Mouse (Mus musculus): ENCODE results near the gene Palm. TPM values are rescaled to one million over a fixed set of nuclear protein-coding genes. Genes with fewer than 3 reads are reported as not detected.

The Palm gene
- polyA plus RNA-seq, 1 experiment from 2014 or later, result 240 TPM

- peaks cover 74% of the 10 kb centered on the region for H3K4me1 ChIP-seq (replicated peaks)
- peak; percentile 25 for ATAC-seq (ENCODE audit: low FRiP score)
- H3K9me3 ChIP-seq, result no peaks in the 10 kb centered on the region
- peaks cover 31% of the 10 kb centered on the region for H3K36me3 ChIP-seq
- peak overlapping the region; percentile 95 for H3K4me2 ChIP-seq
- H3K4me3 ChIP-seq, result peak overlapping the region; percentile 100
- H3K27me3 ChIP-seq, result no peaks in the 10 kb centered on the region
- WGBS, result under 1% methylated on average over 73 of the region's 83 CpGs
- H3K9ac ChIP-seq, result peak overlapping the region; percentile 99
- peak overlapping the region; percentile 100 for H3K27ac ChIP-seq
Observed at GRCm38 (mm10) chr10:79854801-79855541, 61.6 kb downstream of the Palm start.

DNA sequence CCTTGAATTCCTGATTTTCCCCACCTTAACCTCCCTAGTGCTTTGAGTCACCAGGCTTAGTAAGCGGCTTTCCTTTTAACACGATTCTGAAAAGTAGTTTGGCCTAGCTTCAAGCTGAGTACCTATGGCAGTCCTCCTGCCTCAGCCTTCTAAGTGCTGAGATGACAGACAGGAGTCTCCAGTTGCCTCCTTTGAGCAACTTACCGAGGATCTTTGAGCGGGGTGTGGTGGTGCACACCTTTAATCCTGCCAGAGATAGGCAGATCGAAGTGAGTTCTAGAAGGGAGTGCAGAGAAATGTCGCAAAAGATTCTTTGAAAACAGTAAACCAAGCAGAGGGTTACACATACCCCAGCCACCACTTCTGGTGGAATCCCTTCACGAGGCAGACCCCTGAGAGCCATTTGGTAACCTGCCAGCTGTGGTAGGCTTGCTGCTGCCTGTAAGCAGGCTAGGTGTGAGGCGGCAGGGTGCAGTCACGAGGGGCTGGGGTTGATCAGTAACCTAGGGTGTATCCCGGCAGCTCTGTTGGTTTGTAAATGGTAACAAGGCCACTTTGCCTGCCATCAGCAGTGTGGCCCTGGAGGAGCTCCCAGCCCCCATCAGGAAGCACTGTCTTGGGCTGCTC is 62.3 kb downstream of the Palm start:
- peak overlapping the region; percentile 99 for H3K9ac ChIP-seq
- peaks cover 38% of the 10 kb centered on the region for H3K36me3 ChIP-seq
- H3K4me3 ChIP-seq, result peak overlapping the region; percentile 100
- H3K9me3 ChIP-seq, result no peaks in the 10 kb centered on the region
- H3K4me1 ChIP-seq (replicated peaks), result peaks cover 79% of the 10 kb centered on the region
- peak overlapping the region; percentile 95 for H3K4me2 ChIP-seq
- peak overlapping the region; percentile 100 for H3K27ac ChIP-seq
- 3% methylated on average over 10 of the region's 10 CpGs for WGBS
- H3K27me3 ChIP-seq, result no peaks in the 10 kb centered on the region
- ATAC-seq (ENCODE audit: low FRiP score), result no peak

- peak overlapping the region; percentile 95 for H3K4me2 ChIP-seq
- no peaks in the 10 kb centered on the region for H3K27me3 ChIP-seq
- no peaks in the 10 kb centered on the region for H3K9me3 ChIP-seq
- H3K9ac ChIP-seq, result peak overlapping the region; percentile 99
- peaks cover 78% of the 10 kb centered on the region for H3K4me1 ChIP-seq (replicated peaks)
- peaks cover 44% of the 10 kb centered on the region for H3K36me3 ChIP-seq
- peak overlapping the region; percentile 100 for H3K27ac ChIP-seq
- WGBS, result 54% methylated on average over 6 of the region's 6 CpGs
- H3K4me3 ChIP-seq, result peak overlapping the region; percentile 100
- ATAC-seq (ENCODE audit: low FRiP score), result no peak
Observed at GRCm38 (mm10) chr10:79856280-79856679, 62.9 kb downstream of the Palm start.

GRCm38 (mm10) chr10:79856704-79857451 is 63.5 kb downstream of the Palm start:
- Histone ChIP-seq H3K4me2 (peak overlapping the region; percentile 95), H3K9ac (peak overlapping the region; percentile 99), H3K27me3 (no peaks in the 10 kb centered on the region), H3K4me3 (peak overlapping the region; percentile 100), H3K9me3 (no peaks in the 10 kb centered on the region), H3K27ac (peak overlapping the region; percentile 100), H3K4me1 (replicated peaks) (peaks cover 74% of the 10 kb centered on the region), H3K36me3 (peaks cover 50% of the 10 kb centered on the region)
- WGBS, result 57% methylated on average over 7 of the region's 7 CpGs
- no peak for ATAC-seq (ENCODE audit: low FRiP score)

GRCm38 (mm10) chr10:79857452-79857811 is 64.1 kb downstream of the Palm start:
- Histone ChIP-seq H3K27me3 (no peaks in the 10 kb centered on the region), H3K27ac (peak overlapping the region; percentile 100), H3K4me1 (replicated peaks) (peaks cover 74% of the 10 kb centered on the region), H3K4me3 (peak overlapping the region; percentile 100), H3K9ac (peak overlapping the region; percentile 99), H3K36me3 (peaks cover 56% of the 10 kb centered on the region), H3K4me2 (peak overlapping the region; percentile 95), H3K9me3 (no peaks in the 10 kb centered on the region)
- 38% methylated on average over 4 of the region's 4 CpGs for WGBS
- ATAC-seq (ENCODE audit: low FRiP score), result no peak

DNA sequence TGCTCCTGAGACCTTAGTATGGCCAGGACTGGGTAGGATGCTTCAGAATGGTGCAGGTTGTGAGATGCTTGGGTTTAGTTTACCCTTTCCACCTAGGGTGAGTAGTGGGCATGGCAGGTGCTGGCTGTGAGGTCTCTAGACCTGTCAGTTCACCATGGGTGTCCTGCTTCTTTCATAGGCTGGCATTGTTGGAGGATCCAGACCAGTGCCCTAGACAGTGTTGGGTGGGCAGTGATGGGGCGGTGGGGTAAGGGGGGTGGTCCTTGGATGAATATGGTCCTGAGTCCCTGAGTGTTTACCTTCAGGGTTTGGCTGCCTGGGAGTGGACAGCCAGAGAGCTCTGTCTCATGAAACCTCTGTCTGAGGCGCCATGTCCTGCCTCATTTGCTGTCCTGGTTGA is 64.5 kb downstream of the Palm start:
- 77% methylated on average over 2 of the region's 2 CpGs for WGBS
- H3K4me2 ChIP-seq, result peak overlapping the region; percentile 95
- H3K4me1 ChIP-seq (replicated peaks), result peaks cover 70% of the 10 kb centered on the region
- peak overlapping the region; percentile 99 for H3K9ac ChIP-seq
- peak overlapping the region; percentile 100 for H3K4me3 ChIP-seq
- H3K36me3 ChIP-seq, result peaks cover 60% of the 10 kb centered on the region
- H3K27me3 ChIP-seq, result no peaks in the 10 kb centered on the region
- ATAC-seq (ENCODE audit: low FRiP score), result no peak
- H3K9me3 ChIP-seq, result no peaks in the 10 kb centered on the region
- H3K27ac ChIP-seq, result peak overlapping the region; percentile 100

DNA sequence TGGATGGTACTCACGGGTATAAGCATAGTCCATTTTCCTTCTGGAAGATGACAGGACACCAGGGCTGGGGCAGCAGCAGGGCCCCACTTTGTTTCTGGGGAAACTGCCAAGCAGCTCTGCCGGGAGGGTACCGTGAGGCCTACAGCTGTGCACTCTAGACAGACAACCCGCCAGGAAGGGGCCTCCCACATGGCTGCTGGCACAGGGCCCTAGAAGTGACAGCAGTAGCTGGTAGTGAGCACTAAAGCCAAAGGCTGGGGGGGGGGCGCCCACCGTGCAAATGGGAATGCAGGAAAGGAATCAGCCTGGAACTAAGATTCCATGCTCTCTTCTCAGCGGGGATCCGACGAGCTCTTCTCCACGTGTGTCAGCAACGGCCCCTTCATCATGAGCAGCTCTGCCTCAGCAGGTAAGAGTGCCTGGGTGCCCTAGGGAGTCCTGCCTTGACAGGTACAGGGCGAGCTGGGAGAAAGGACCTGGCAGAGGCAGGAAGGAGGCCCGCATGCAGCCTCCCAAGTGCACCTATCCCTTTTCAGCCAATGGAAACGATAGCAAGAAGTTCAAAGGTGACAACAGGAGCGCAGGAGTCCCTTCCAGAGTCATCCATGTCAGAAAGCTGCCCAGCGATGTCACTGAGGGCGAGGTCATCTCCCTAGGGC is 65.2 kb downstream of the Palm start:
- Histone ChIP-seq H3K4me2 (peak overlapping the region; percentile 95), H3K27ac (peak overlapping the region; percentile 100), H3K4me1 (replicated peaks) (peaks cover 64% of the 10 kb centered on the region), H3K27me3 (no peaks in the 10 kb centered on the region), H3K9ac (peak overlapping the region; percentile 99), H3K36me3 (peaks cover 67% of the 10 kb centered on the region), H3K9me3 (no peaks in the 10 kb centered on the region), H3K4me3 (peak overlapping the region; percentile 100; the same call in 1 of the 2 replicates)
- WGBS, result 46% methylated on average over 17 of the region's 17 CpGs
- ATAC-seq (ENCODE audit: low FRiP score), result no peak

GRCm38 (mm10) chr10:79859116-79859515 is 65.7 kb downstream of the Palm start:
- Histone ChIP-seq H3K4me2 (peak overlapping the region; percentile 95; the same call in 1 of the 2 replicates), H3K27ac (peak overlapping the region; percentile 100; the same call in 1 of the 2 replicates), H3K4me3 (no peak overlapping the region), H3K4me1 (replicated peaks) (peaks cover 64% of the 10 kb centered on the region), H3K9me3 (no peaks in the 10 kb centered on the region), H3K27me3 (no peaks in the 10 kb centered on the region), H3K9ac (peak overlapping the region; percentile 4; the same call in 1 of the 2 replicates), H3K36me3 (peaks cover 69% of the 10 kb centered on the region)
- ATAC-seq (ENCODE audit: low FRiP score), result no peak
- 82% methylated on average over 11 of the region's 11 CpGs for WGBS

GRCm38 (mm10) chr10:79860079-79860911 is 66.9 kb downstream of the Palm start:
- Histone ChIP-seq H3K4me2 (no peak overlapping the region), H3K4me1 (replicated peaks) (peaks cover 73% of the 10 kb centered on the region), H3K9ac (peak overlapping the region; percentile 24; the same call in 1 of the 2 replicates), H3K9me3 (no peaks in the 10 kb centered on the region), H3K27me3 (no peaks in the 10 kb centered on the region), H3K36me3 (peaks cover 81% of the 10 kb centered on the region), H3K4me3 (no peak overlapping the region), H3K27ac (peak overlapping the region; percentile 30; the same call in 1 of the 2 replicates)
- no peak for ATAC-seq (ENCODE audit: low FRiP score)
- WGBS, result 94% methylated on average over 26 of the region's 26 CpGs

GRCm38 (mm10) chr10:79861230-79862048 is 68.1 kb downstream of the Palm start:
- Histone ChIP-seq H3K4me2 (no peak overlapping the region), H3K9me3 (no peaks in the 10 kb centered on the region), H3K27me3 (no peaks in the 10 kb centered on the region), H3K9ac (no peak overlapping the region), H3K4me3 (no peak overlapping the region), H3K27ac (peak overlapping the region; percentile 30), H3K36me3 (peaks cover 90% of the 10 kb centered on the region), H3K4me1 (replicated peaks) (peaks cover 72% of the 10 kb centered on the region)
- no peak for ATAC-seq (ENCODE audit: low FRiP score)
- WGBS, result 80% methylated on average over 25 of the region's 25 CpGs
